Mouse (Mus musculus) heart, adult 2 months (tissue): ENCODE data around the gene Grb10. TPM values are rescaled to one million over a fixed set of nuclear protein-coding genes. Genes with fewer than 3 reads are reported as not detected.
A peak's percentile ranks its signal among the peaks of the same experiment; 100 is the strongest.

Experiments
- DNase-seq, 2 experiments: peaks; one replicate each; pipeline ENCODE4 v3.0.0; 2021
- H3K27ac ChIP-seq: fragments of 200-600 bp; 2 replicates; pipeline ENCODE4 v1.8.1; 2022
- H3K27me3 ChIP-seq: fragments of 200-500 bp; 2 replicates; pipeline ENCODE4 v1.6.1; 2012; ENCODE audit warnings: mild to moderate bottlenecking, low read length, inconsistent platforms, mixed read lengths; ENCODE audit not compliant: control insufficient read depth, insufficient read depth
- H3K36me3 ChIP-seq: fragments of 200-500 bp; 2 replicates; pipeline ENCODE4 v1.6.1; 2012; ENCODE audit warnings: low read length, inconsistent platforms; ENCODE audit not compliant: control insufficient read depth, insufficient read depth
- H3K4me1 ChIP-seq: fragments of 200-500 bp; 2 replicates; pipeline ENCODE4 v1.6.1; 2011; ENCODE audit warnings: low read length; ENCODE audit not compliant: control insufficient read depth, insufficient read depth
- H3K4me3 ChIP-seq: fragments of 200-600 bp; 2 replicates; pipeline ENCODE4 v1.8.1; 2022
- H3K79me2 ChIP-seq: fragments of 200-500 bp; replicated peaks from 2 replicates; pipeline ENCODE4 v1.6.1; 2012; ENCODE audit warnings: mild to moderate bottlenecking, inconsistent platforms, low read length, moderate library complexity, mixed read lengths; ENCODE audit not compliant: control insufficient read depth, insufficient read depth
- H3K9ac ChIP-seq: fragments of 200-500 bp; 2 replicates; pipeline ENCODE4 v1.6.1; 2012; ENCODE audit warnings: low read depth, mild to moderate bottlenecking, control low read depth, inconsistent platforms, low read length, mixed read lengths
- CTCF ChIP-seq: fragments of 200-600 bp; IDR thresholded peaks from 2 replicates; pipeline ENCODE4 v1.8.1; 2022; ENCODE audit warnings: antibody characterized with exemption, mild to moderate bottlenecking, moderate library complexity
- EP300 ChIP-seq: fragments of 200-500 bp; IDR thresholded peaks from 2 replicates; pipeline ENCODE4 v1.6.1; 2011; ENCODE audit warnings: low read depth, low read length, control low read depth; ENCODE audit not compliant: insufficient read depth
- POLR2A ChIP-seq: fragments of 200-500 bp; IDR thresholded peaks from 2 replicates; pipeline ENCODE4 v1.6.1; 2011; ENCODE audit warnings: mild to moderate bottlenecking, low read depth, low read length, control low read depth; ENCODE audit not compliant: insufficient read depth
- WGBS: fragments of 180-500 bp; shearing (Covaris S2); methylation state at CpG from one replicate; pipeline ENCODE4 v1.1.7; 2018; 5-methylcytosine and 5-hydroxymethylcytosine counted together
- intact Hi-C: fragments of 180-260 bp; cut with DNase I; formaldehyde crosslinking; loops from one replicate; pipeline ENCODE4 v1.15.1; 2025
- polyA plus RNA-seq: library from polyadenylated mRNA; depleted of rRNA; stranded (reverse); fragments of >200 nt; gene quantifications from 2 replicates; pipeline ENCODE4 v1.2.3, GENCODE M21; 2012
- total RNA-seq, 2 experiments: library from RNA; stranded (reverse); gene quantifications; 2 replicates each; pipeline ENCODE4 v1.2.3; 2021

Gene Grb10
- total and polyA plus RNA-seq, 3 experiments: 36.9 to 66.2 (median 65.1) TPM

DNA sequence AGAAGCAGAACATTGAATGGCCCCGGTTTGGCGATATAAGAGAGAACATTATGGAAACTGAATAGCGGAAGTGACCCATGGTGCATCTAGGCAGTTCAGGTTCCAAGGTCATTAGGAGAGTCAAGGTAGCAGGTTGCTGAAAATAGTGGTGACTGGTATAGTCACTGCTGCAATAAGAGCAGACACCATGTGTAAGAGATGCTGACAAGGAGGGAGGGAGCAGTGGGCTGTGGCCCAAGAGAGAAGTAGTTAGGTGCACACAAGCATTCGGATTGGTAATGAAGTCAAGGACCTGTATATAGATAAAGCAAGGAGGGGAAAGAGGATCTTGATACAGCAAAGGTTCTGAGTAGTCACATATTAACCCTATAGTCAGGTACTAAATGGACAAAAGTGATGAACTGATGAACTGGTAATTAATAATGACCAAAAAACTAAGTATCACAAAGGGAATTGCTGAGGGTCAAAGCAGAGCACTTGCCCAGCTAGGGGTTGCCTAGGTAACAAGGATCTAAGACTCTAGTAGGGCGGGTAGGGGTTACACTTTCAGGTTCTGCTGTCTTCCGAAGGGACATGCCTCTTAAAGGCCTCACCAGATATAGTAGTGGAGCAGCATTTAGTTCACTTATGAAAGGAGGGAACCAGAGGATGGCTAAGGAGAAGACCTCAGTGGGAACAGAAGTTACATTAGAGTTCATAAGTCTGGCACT, 65.9 kb downstream of the Grb10 start:
- H3K27me3 ChIP-seq: no peaks in the 10 kb centered on the region
- no peak overlapping the region for H3K4me3 ChIP-seq
- no peaks in the 10 kb centered on the region for H3K79me2 ChIP-seq
- intact Hi-C loops: loop anchor here (1.0 to 10.0 kb wide), 2 partner anchors 152 to 508 kb away; partner anchors contain the start of genes Spata48 and Zpbp
- 91% methylated on average over 6 of the region's 6 CpGs for WGBS
- no peak for DNase-seq
- H3K36me3 ChIP-seq: peaks cover 12% of the 10 kb centered on the region; the same call in 1 of the 2 replicates
- TF ChIP-seq CTCF: no peak
- TF ChIP-seq EP300: no peak
- no peak for TF ChIP-seq POLR2A
- peak overlapping the region; percentile 9; the same call in 1 of the 2 replicates for H3K27ac ChIP-seq
- no peak overlapping the region for H3K9ac ChIP-seq
- H3K4me1 ChIP-seq: peaks cover 5% of the 10 kb centered on the region

DNA sequence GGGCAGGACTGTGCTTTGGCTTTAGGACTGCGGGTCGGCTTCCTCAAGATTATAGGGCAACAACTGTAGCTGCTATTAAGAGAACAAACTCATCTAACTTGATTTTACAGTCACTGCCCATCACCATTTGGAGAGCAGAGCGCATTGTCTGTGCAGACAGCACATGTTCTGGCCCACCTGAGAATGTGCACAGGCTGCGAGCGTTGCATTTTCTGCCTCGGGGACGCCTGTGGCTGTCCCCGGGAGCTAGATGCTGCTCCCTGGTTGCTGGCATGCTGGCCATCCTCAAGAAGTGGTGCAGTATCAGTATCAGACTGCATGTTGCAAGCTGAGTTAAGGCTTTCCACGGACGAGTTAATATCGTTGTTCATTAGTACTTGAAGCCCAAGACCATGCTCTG, 68.2 kb downstream of the Grb10 start:
- no peaks in the 10 kb centered on the region for H3K79me2 ChIP-seq
- no peaks in the 10 kb centered on the region for H3K27me3 ChIP-seq
- H3K27ac ChIP-seq: no peak overlapping the region
- H3K4me1 ChIP-seq: peaks cover 12% of the 10 kb centered on the region
- no peak overlapping the region for H3K4me3 ChIP-seq
- intact Hi-C loops: loop anchor here (10.0 kb wide), 1 partner anchor 505 kb away; the partner anchor contains the start of genes Spata48 and Zpbp
- TF ChIP-seq EP300 (no peak), CTCF (no peak), POLR2A (no peak)
- peaks cover 19% of the 10 kb centered on the region for H3K36me3 ChIP-seq
- 93% methylated on average over 11 of the region's 11 CpGs for WGBS
- no peak overlapping the region for H3K9ac ChIP-seq
- DNase-seq: no peak

DNA sequence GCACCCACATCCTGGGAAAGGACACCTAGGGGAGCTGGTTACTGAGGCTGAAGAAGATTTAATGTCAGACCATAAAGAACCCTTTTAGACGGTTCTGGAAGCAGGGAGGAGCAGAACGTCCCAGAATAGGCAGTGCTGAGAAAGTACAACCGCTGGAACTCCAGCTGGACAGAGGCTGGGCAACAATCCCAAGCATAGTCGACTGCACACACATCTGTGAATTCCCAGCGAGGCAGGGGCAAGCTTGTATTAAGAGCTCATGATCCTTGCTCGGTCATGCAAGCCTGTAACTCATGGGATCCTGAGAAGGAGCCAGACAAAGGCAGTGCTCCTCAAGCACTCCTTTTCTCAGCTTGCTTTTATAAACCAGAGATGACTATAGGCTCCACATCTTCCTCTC, 69.7 kb downstream of the Grb10 start:
- 37% methylated on average over 6 of the region's 6 CpGs for WGBS
- DNase-seq: peak; percentile 69 to 81
- H3K36me3 ChIP-seq: peaks cover 23% of the 10 kb centered on the region
- intact Hi-C loops: loop anchor here (5.0 kb wide), 1 partner anchor 92 kb away; no protein-coding TSS in a partner anchor
- no peaks in the 10 kb centered on the region for H3K79me2 ChIP-seq
- no peak overlapping the region for H3K4me3 ChIP-seq
- TF ChIP-seq POLR2A (no peak), CTCF (no peak), EP300 (peak; percentile 73; the same call in 1 of the 2 replicates)
- peak overlapping the region; percentile 68 for H3K27ac ChIP-seq
- no peak overlapping the region for H3K9ac ChIP-seq
- peaks cover 18% of the 10 kb centered on the region for H3K4me1 ChIP-seq
- H3K27me3 ChIP-seq: no peaks in the 10 kb centered on the region

DNA sequence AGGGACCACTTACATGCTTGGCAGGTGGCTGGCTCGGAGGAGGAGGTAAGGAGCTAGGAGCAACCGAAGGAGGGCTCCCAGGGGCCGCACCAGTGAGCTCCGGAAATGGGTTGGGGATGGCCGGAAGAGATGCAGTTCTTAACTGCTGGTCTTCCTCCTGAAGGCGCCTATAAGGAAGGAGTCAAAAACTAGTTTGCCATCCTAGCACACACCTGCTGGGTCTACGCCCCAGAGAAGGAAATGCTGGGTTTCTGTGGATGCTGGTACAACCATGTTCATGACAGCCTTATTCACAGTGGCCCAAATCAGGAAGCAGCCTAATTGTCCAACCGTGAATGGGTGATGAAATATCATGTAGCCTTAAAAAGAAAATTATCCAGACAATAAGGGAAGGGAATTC, 71.0 kb downstream of the Grb10 start:
- H3K36me3 ChIP-seq: peaks cover 23% of the 10 kb centered on the region
- H3K4me1 ChIP-seq: peaks cover 20% of the 10 kb centered on the region
- no peaks in the 10 kb centered on the region for H3K27me3 ChIP-seq
- H3K9ac ChIP-seq: no peak overlapping the region
- H3K79me2 ChIP-seq: no peaks in the 10 kb centered on the region
- H3K4me3 ChIP-seq: no peak overlapping the region
- intact Hi-C loops: loop anchor here (2.0 to 5.0 kb wide), 2 partner anchors 29 to 90 kb away; no protein-coding TSS in a partner anchor
- 80% methylated on average over 8 of the region's 8 CpGs for WGBS
- peak overlapping the region; percentile 68 for H3K27ac ChIP-seq
- DNase-seq: no peak
- TF ChIP-seq CTCF (no peak), EP300 (no peak), POLR2A (no peak)

DNA sequence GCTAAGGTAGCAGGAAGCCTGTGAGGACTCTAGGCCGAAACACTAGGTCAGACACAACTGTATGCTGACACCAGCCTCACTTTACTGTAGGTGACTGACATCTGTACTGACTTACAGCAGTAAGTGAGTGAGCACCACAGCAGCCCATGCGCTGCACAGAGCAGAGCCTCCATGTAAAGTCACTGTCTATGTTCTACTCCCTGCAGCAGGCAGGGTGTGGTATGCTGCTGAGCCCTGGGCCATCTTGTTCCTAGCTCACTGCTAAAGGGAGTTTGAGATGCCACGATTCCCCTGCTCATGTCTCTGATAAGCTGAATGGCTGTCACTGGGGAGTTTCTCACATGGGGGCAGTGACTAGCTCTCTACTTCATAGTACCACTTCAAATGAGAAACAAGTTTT, 72.3 kb downstream of the Grb10 start:
- intact Hi-C loops: loop anchor here (1.0 to 5.0 kb wide), 3 partner anchors 31 to 89 kb away; no protein-coding TSS in a partner anchor
- Histone ChIP-seq H3K4me3 (no peak overlapping the region), H3K27me3 (no peaks in the 10 kb centered on the region), H3K36me3 (peaks cover 29% of the 10 kb centered on the region), H3K9ac (peak overlapping the region; percentile 31), H3K79me2 (no peaks in the 10 kb centered on the region), H3K27ac (peak overlapping the region; percentile 85), H3K4me1 (peaks cover 25% of the 10 kb centered on the region)
- DNase-seq: peak in 1 of 2 experiments; percentile 52
- TF ChIP-seq EP300: no peak
- TF ChIP-seq POLR2A: 0 out of 2 replicates have a peak, but pooled peaks have one; percentile 6
- WGBS: 51% methylated on average over 3 of the region's 3 CpGs

DNA sequence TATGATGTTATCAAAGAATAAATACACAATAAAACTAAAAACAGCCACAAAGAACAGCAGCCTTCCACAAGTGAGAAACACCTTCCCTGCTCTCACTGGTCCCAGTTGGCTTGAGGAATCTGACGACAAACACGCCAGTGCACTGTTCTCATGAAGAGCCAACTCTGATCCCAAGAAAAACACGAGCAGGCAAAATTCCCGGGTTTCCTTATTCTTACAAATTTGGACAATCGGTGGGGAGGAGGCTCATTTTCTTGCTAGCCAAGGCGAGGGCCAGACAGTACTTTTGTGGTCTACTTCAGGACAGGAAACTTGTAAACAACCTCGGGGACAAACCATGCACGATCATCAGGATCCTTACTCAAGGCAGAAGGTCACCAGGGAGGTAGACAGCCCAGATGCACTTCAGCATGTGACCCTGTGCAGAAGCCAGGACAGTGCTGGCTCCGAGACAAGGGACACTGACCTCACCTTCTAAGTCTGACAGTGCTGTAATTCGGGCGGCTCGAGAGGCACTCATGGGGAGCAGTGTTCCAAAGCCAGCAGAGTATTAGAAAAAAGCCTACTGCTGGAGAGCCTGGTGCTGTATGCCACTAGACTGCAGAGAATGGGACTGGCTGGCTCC, 72.9 kb downstream of the Grb10 start:
- Histone ChIP-seq H3K27ac (peak overlapping the region; percentile 85), H3K36me3 (peaks cover 29% of the 10 kb centered on the region), H3K79me2 (no peaks in the 10 kb centered on the region), H3K9ac (no peak overlapping the region; the same call in 1 of the 2 replicates), H3K27me3 (no peaks in the 10 kb centered on the region), H3K4me1 (peaks cover 29% of the 10 kb centered on the region), H3K4me3 (no peak overlapping the region)
- WGBS: 21% methylated on average over 12 of the region's 12 CpGs
- TF ChIP-seq CTCF (no peak), POLR2A (peak; percentile 22; the same call in 1 of the 2 replicates), EP300 (peak; percentile 95; the same call in 1 of the 2 replicates)
- intact Hi-C loops: loop anchor here (1.0 to 5.0 kb wide), 4 partner anchors 31 to 121 kb away; no protein-coding TSS in a partner anchor
- peak; percentile 87 to 92 for DNase-seq
